Mouse (Mus musculus) midbrain, embryonic 12.5 days (tissue): ENCODE data around the gene Tipin. TPM values are rescaled to one million over a fixed set of nuclear protein-coding genes. Genes with fewer than 3 reads are reported as not detected.
"Not testable (repeated sequence)": the region's sequence is repeated elsewhere in the genome, so short reads cannot be mapped to it uniquely, and the experiment has no call there.

Source experiments
- ATAC-seq: fragments of 200-750 bp; cut with Nextera tagmentation; 2 replicates; pipeline ENCODE4 v1.8.0; 2017; ENCODE audit warnings: low read depth, moderate TSS enrichment, moderate library complexity; ENCODE audit not compliant: low FRiP score
- H3K27ac ChIP-seq: fragments of 300-500 bp; sonication (generic); replicated peaks from 2 replicates; pipeline ENCODE4 v1.5.1; 2016; ENCODE audit warnings: mild to moderate bottlenecking
- H3K27me3 ChIP-seq: fragments of 300-500 bp; sonication (generic); 2 replicates; pipeline ENCODE4 v1.6.1; 2016; ENCODE audit warnings: mild to moderate bottlenecking
- H3K36me3 ChIP-seq: fragments of 300-500 bp; sonication (generic); 2 replicates; pipeline ENCODE4 v1.6.1; 2016
- H3K4me1 ChIP-seq: fragments of 300-500 bp; sonication (generic); 2 replicates; pipeline ENCODE4 v1.6.1; 2016
- H3K4me2 ChIP-seq: fragments of 300-500 bp; sonication (generic); replicated peaks from 2 replicates; pipeline ENCODE4 v1.6.1; 2016; ENCODE audit warnings: mild to moderate bottlenecking, moderate library complexity
- H3K4me3 ChIP-seq: fragments of 300-500 bp; sonication (generic); 2 replicates; pipeline ENCODE4 v1.5.1; 2016; ENCODE audit warnings: mild to moderate bottlenecking
- H3K9ac ChIP-seq: fragments of 300-500 bp; sonication (generic); replicated peaks from 2 replicates; pipeline ENCODE4 v1.6.1; 2016; ENCODE audit warnings: mild to moderate bottlenecking, moderate library complexity
- H3K9me3 ChIP-seq: fragments of 300-500 bp; sonication (generic); 2 replicates; pipeline ENCODE4 v1.6.1; 2016; ENCODE audit warnings: mild to moderate bottlenecking
- WGBS: fragments of 180-500 bp; shearing (Covaris S2); methylation state at CpG from one replicate; pipeline ENCODE4 v1.1.7; 2016; 5-methylcytosine and 5-hydroxymethylcytosine counted together
- polyA plus RNA-seq: library from polyadenylated mRNA; unstranded; fragments of >200 nt; fragmentation: Nextera tagmentation; extraction: Ambion mirVana; gene quantifications from 2 replicates; pipeline ENCODE4 v1.2.1, GENCODE M21; 2016

The Tipin gene
- polyA plus RNA-seq, 1 experiment from 2014 or later, result 202 TPM

- H3K9ac ChIP-seq, result peak overlapping the region; percentile 87
- H3K9me3 ChIP-seq, result no peaks in the 10 kb centered on the region
- under 1% methylated on average over 16 of the region's 16 CpGs for WGBS
- peak overlapping the region; percentile 92 for H3K4me2 ChIP-seq
- H3K27ac ChIP-seq, result peak overlapping the region; percentile 90
- ATAC-seq, result no peak
- peaks cover 18% of the 10 kb centered on the region for H3K4me1 ChIP-seq
- no peaks in the 10 kb centered on the region for H3K36me3 ChIP-seq
- H3K27me3 ChIP-seq, result no peaks in the 10 kb centered on the region
- H3K4me3 ChIP-seq, result peak overlapping the region; percentile 95
Measured at GRCm38 (mm10) chr9:64252591-64253020, 28.8 kb upstream of the Tipin start.

GRCm38 (mm10) chr9:64253021-64253904, 28.1 kb upstream of the Tipin start, which contains the start of gene Map2k1:
Map2k1 (minus strand) TSS chr9:64253631.
- H3K4me2 ChIP-seq, result peak within 1 kb of the TSS; percentile 92
- H3K27me3 ChIP-seq, result no peaks in the 10 kb centered on the region
- H3K27ac ChIP-seq, result peak within 1 kb of the TSS; percentile 90
- WGBS, result under 1% methylated on average over 89 of the region's 89 CpGs
- H3K36me3 ChIP-seq, result no peaks in the 10 kb centered on the region
- ATAC-seq, result peak; percentile 95
- H3K9me3 ChIP-seq, result no peaks in the 10 kb centered on the region
- peak within 1 kb of the TSS; percentile 87 for H3K9ac ChIP-seq
- peaks cover 18% of the 10 kb centered on the region for H3K4me1 ChIP-seq
- peak within 1 kb of the TSS; percentile 95 for H3K4me3 ChIP-seq

GRCm38 (mm10) chr9:64255422-64255821, 26.0 kb upstream of the Tipin start:
- no peak overlapping the region for H3K4me2 ChIP-seq
- WGBS, result 78% methylated on average over 3 of the region's 3 CpGs
- no peaks in the 10 kb centered on the region for H3K27me3 ChIP-seq
- no peak for ATAC-seq
- H3K4me1 ChIP-seq, result peaks cover 18% of the 10 kb centered on the region
- no peaks in the 10 kb centered on the region for H3K9me3 ChIP-seq
- H3K36me3 ChIP-seq, result no peaks in the 10 kb centered on the region
- H3K27ac ChIP-seq, result no peak overlapping the region
- no peak overlapping the region for H3K9ac ChIP-seq
- H3K4me3 ChIP-seq, result no peak overlapping the region

- ATAC-seq, result no peak
- peaks cover 16% of the 10 kb centered on the region for H3K4me1 ChIP-seq
- H3K9me3 ChIP-seq, result no peaks in the 10 kb centered on the region
- no peaks in the 10 kb centered on the region for H3K27me3 ChIP-seq
- H3K4me3 ChIP-seq, result no peak overlapping the region
- H3K36me3 ChIP-seq, result no peaks in the 10 kb centered on the region
- no peak overlapping the region for H3K9ac ChIP-seq
- WGBS, result 90% methylated on average over 3 of the region's 3 CpGs
- no peak overlapping the region for H3K4me2 ChIP-seq
- no peak overlapping the region for H3K27ac ChIP-seq
Measured at GRCm38 (mm10) chr9:64256204-64256603, 25.2 kb upstream of the Tipin start.

- no peak overlapping the region for H3K27ac ChIP-seq
- no peaks in the 10 kb centered on the region for H3K4me1 ChIP-seq
- no peak overlapping the region for H3K4me2 ChIP-seq
- WGBS, result 90% methylated on average over 5 of the region's 5 CpGs
- no peaks in the 10 kb centered on the region for H3K36me3 ChIP-seq
- H3K27me3 ChIP-seq, result no peaks in the 10 kb centered on the region
- ATAC-seq, result no peak
- H3K9me3 ChIP-seq, result no peaks in the 10 kb centered on the region
- H3K4me3 ChIP-seq, result no peak overlapping the region
- H3K9ac ChIP-seq, result no peak overlapping the region
Measured at GRCm38 (mm10) chr9:64259906-64260305, 21.5 kb upstream of the Tipin start.

GRCm38 (mm10) chr9:64261023-64261422, 20.4 kb upstream of the Tipin start:
- Histone ChIP-seq H3K9ac (no peak overlapping the region), H3K27me3 (no peaks in the 10 kb centered on the region), H3K36me3 (no peaks in the 10 kb centered on the region), H3K27ac (no peak overlapping the region), H3K4me2 (no peak overlapping the region), H3K4me1 (no peaks in the 10 kb centered on the region), H3K4me3 (no peak overlapping the region), H3K9me3 (no peaks in the 10 kb centered on the region)
- ATAC-seq, result no peak
- WGBS, result 89% methylated on average over 4 of the region's 4 CpGs

GRCm38 (mm10) chr9:64264813-64265212, 16.6 kb upstream of the Tipin start:
- ATAC-seq, result no peak
- no peaks in the 10 kb centered on the region for H3K4me1 ChIP-seq
- no peak overlapping the region for H3K4me2 ChIP-seq
- no peaks in the 10 kb centered on the region for H3K27me3 ChIP-seq
- H3K9me3 ChIP-seq, result no peaks in the 10 kb centered on the region
- no peak overlapping the region for H3K4me3 ChIP-seq
- H3K9ac ChIP-seq, result no peak overlapping the region
- H3K27ac ChIP-seq, result no peak overlapping the region
- 56% methylated on average over 1 of the region's 1 CpGs for WGBS
- no peaks in the 10 kb centered on the region for H3K36me3 ChIP-seq

GRCm38 (mm10) chr9:64267231-64267630, 14.2 kb upstream of the Tipin start:
- ATAC-seq, result no peak
- no peak overlapping the region for H3K4me2 ChIP-seq
- H3K9ac ChIP-seq, result no peak overlapping the region
- H3K4me3 ChIP-seq, result no peak overlapping the region
- no peaks in the 10 kb centered on the region for H3K36me3 ChIP-seq
- 94% methylated on average over 1 of the region's 1 CpGs for WGBS
- no peaks in the 10 kb centered on the region for H3K4me1 ChIP-seq
- H3K27ac ChIP-seq, result no peak overlapping the region
- H3K9me3 ChIP-seq, result no peaks in the 10 kb centered on the region
- no peaks in the 10 kb centered on the region for H3K27me3 ChIP-seq

- no peaks in the 10 kb centered on the region for H3K9me3 ChIP-seq
- H3K4me1 ChIP-seq, result no peaks in the 10 kb centered on the region
- H3K27me3 ChIP-seq, result no peaks in the 10 kb centered on the region
- WGBS, result 90% methylated on average over 10 of the region's 10 CpGs
- no peak overlapping the region for H3K9ac ChIP-seq
- no peak overlapping the region for H3K4me3 ChIP-seq
- no peak overlapping the region for H3K27ac ChIP-seq
- H3K36me3 ChIP-seq, result no peaks in the 10 kb centered on the region
- ATAC-seq, result no peak
- no peak overlapping the region for H3K4me2 ChIP-seq
Measured at GRCm38 (mm10) chr9:64268196-64268595, 13.2 kb upstream of the Tipin start.

- H3K4me2 ChIP-seq, H3K27ac ChIP-seq, H3K36me3 ChIP-seq, H3K4me3 ChIP-seq, H3K4me1 ChIP-seq, H3K9me3 ChIP-seq, ATAC-seq, H3K27me3 ChIP-seq, H3K9ac ChIP-seq: not testable (repeated sequence)
- 92% methylated on average over 8 of the region's 8 CpGs for WGBS
Measured at GRCm38 (mm10) chr9:64268836-64269235, 12.5 kb upstream of the Tipin start.

- no peak for ATAC-seq
- H3K9ac ChIP-seq, result no peak overlapping the region
- H3K27ac ChIP-seq, result no peak overlapping the region
- no peaks in the 10 kb centered on the region for H3K36me3 ChIP-seq
- H3K4me1 ChIP-seq, result no peaks in the 10 kb centered on the region
- H3K27me3 ChIP-seq, result no peaks in the 10 kb centered on the region
- no peak overlapping the region for H3K4me3 ChIP-seq
- no peaks in the 10 kb centered on the region for H3K9me3 ChIP-seq
- H3K4me2 ChIP-seq, result no peak overlapping the region
- WGBS, result 73% methylated on average over 3 of the region's 3 CpGs
Measured at GRCm38 (mm10) chr9:64271249-64271648, 10.1 kb upstream of the Tipin start.

- Histone ChIP-seq H3K27ac (no peak overlapping the region), H3K4me2 (no peak overlapping the region), H3K36me3 (no peaks in the 10 kb centered on the region), H3K9ac (no peak overlapping the region), H3K4me3 (no peak overlapping the region), H3K4me1 (no peaks in the 10 kb centered on the region), H3K27me3 (no peaks in the 10 kb centered on the region), H3K9me3 (no peaks in the 10 kb centered on the region)
- ATAC-seq, result no peak
- WGBS, result 39% methylated on average over 7 of the region's 7 CpGs
Measured at GRCm38 (mm10) chr9:64272611-64273010, 8.8 kb upstream of the Tipin start.
